Mouse (Mus musculus) olfactory bulb, adult 2 months (tissue): ENCODE measurements around the gene Dyrk1a.

Experiments used
- CTCF ChIP-seq: fragments of 200-500 bp; IDR thresholded peaks from 2 replicates; pipeline ENCODE4 v1.5.1; 2012; ENCODE audit warnings: low read depth, mild to moderate bottlenecking, low read length, moderate library complexity; ENCODE audit not compliant: insufficient read depth
- POLR2A ChIP-seq: fragments of 200-500 bp; IDR thresholded peaks from 2 replicates; pipeline ENCODE4 v1.6.1; 2012; ENCODE audit warnings: mild to moderate bottlenecking, low read depth, low read length, moderate library complexity; ENCODE audit not compliant: insufficient read depth

DNA sequence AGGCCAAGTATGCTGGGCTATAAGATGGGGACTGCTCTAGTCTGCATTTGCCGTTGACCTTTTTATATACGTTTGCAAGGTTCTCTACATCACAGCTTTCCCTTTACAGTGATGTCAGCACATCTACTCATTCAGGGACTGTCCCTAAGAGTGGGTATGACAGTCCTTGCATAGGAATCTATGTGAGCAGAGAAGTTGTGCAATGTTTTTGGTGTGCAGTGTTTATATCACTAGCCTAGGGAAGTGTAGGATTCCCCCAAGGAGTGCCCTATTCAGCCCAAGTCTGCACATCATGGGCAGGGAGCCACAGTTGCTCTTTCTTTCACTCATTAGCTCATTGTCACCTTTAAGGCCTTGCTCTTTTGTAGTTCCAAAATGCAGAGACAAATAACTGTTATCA lies 78.1 kb downstream of the Dyrk1a start:
- TF ChIP-seq CTCF (no peak), POLR2A (no peak)
